Mouse (Mus musculus) kidney, adult 10 weeks (tissue): ENCODE results near the gene Zbtb17. TPM values are rescaled to one million over a fixed set of nuclear protein-coding genes. Genes with fewer than 3 reads are reported as not detected.

Experiments
- polyA plus RNA-seq: library from polyadenylated mRNA; stranded (reverse); fragments of 350-450 nt; fragmentation: Illumina TruSeq; extraction: RNeasy Lipid Tissue Mini Kit (QIAGEN cat#74804); gene quantifications from one replicate; pipeline ENCODE4 v1.2.3, GENCODE M21; 2014; ENCODE audit warnings: low read depth, low replicate concordance

Gene Zbtb17
- polyA plus RNA-seq = not detected

DNA sequence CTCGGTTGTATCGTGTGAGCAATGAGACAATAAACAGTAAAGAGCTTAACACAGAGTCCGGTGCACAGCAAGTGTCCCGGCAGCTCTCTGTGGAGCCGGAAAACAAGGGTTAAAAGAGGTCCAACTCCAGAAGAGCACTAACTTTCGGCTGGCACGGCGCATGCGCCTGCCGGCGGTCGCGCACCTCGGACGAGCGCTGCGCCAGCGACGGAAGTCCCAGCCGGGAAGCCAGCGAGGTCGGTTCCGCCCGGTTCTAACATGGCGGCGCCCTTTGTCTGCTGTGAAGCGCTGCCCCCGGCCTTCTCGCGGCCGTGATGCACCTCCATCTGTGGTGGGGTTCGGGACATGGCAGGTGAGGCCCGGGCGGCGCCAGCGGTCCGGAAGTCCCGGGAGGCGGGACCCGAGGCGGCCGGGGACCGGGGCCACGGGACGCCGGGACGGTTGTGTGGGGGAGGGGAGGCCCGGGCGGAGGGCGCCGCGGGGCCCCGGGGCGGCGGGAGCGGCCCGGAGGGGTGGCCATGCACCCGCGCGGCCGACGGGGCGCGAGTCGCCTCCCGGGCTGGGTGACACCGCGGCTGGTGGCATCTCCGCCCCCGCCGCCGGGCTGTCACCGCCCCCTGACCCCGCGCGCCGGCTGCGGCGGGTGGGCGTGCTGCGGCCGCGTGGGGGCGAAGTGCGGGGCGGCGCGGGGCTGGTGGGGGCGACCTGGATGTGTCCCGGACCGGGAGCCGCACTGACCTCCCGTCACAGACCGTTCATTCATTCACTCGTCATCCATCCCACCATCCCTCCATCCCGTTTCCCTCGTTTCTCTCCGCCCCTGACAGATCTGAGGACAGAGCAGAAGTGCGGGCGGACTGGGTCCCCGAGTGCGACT lies at the start of gene Zbtb17:
Zbtb17 (plus strand) TSS at position 204 of the 877 bp plus-strand sequence.

GRCm38 (mm10) chr4:141398545-141398944 lies 45.9 kb upstream of the Zbtb17 start, which contains the start of gene Clcnka:
Gene Clcnka, minus strand, starts transcription at chr4:141398724.

GRCm38 (mm10) chr4:141415924-141416323 lies 28.5 kb upstream of the Zbtb17 start, which contains the start of gene Clcnkb:
Gene Clcnkb, minus strand, starts transcription at chr4:141416014.

GRCm38 (mm10) chr4:141420192-141420829 lies 24.1 kb upstream of the Zbtb17 start, which contains the start of gene Hspb7:
Gene Hspb7, plus strand, starts transcription at chr4:141420779.

GRCm38 (mm10) chr4:141435974-141436373 lies 8.5 kb upstream of the Zbtb17 start, which contains the start of gene Srarp:
Gene Srarp, minus strand, starts transcription at chr4:141436105.

Other genes with a start within 250 kb of the Zbtb17 start
- not detected for gene Rsg1, start 230.7 kb upstream of the Zbtb17 start, polyA plus RNA-seq
- 0.61 TPM for gene Arhgef19, start 205.2 kb upstream of the Zbtb17 start, polyA plus RNA-seq
- 0.12 TPM for gene Epha2, start 143.4 kb upstream of the Zbtb17 start, polyA plus RNA-seq
- not detected for gene Fam131c, start 76.4 kb upstream of the Zbtb17 start, polyA plus RNA-seq
- gene Clcnka, start 45.9 kb upstream of the Zbtb17 start, polyA plus RNA-seq = 4.0 TPM
- gene Clcnkb, start 28.6 kb upstream of the Zbtb17 start, polyA plus RNA-seq = 10.6 TPM
- not detected for gene Hspb7, start 23.9 kb upstream of the Zbtb17 start, polyA plus RNA-seq
- not detected for gene Srarp, start 8.5 kb upstream of the Zbtb17 start, polyA plus RNA-seq
- gene Spen, start 93.9 kb downstream of the Zbtb17 start, polyA plus RNA-seq = 7.5 TPM
- 5.1 TPM for gene Fblim1, start 161.4 kb downstream of the Zbtb17 start, polyA plus RNA-seq
- 0.57 TPM for gene Tmem82, start 174.0 kb downstream of the Zbtb17 start, polyA plus RNA-seq
- gene Slc25a34, start 179.2 kb downstream of the Zbtb17 start, polyA plus RNA-seq = 0.53 TPM
- gene Plekhm2, start 220.2 kb downstream of the Zbtb17 start, polyA plus RNA-seq = 1.4 TPM
- gene Rsc1a1, start 240.9 kb downstream of the Zbtb17 start, polyA plus RNA-seq = not detected